Mouse (Mus musculus) midbrain, embryonic 16.5 days (tissue): ENCODE data around the gene Prrt3. TPM values are rescaled to one million over a fixed set of nuclear protein-coding genes. Genes with fewer than 3 reads are reported as not detected.

Experiments
- ATAC-seq: fragments of 200-750 bp; cut with Nextera tagmentation; 2 replicates; pipeline ENCODE4 v1.8.0; 2017; ENCODE audit warnings: moderate TSS enrichment
- H3K27ac ChIP-seq: fragments of 300-500 bp; sonication (generic); 2 replicates; pipeline ENCODE4 v1.5.1; 2014; ENCODE audit warnings: mild to moderate bottlenecking, low read length, mixed read lengths
- H3K27me3 ChIP-seq: fragments of 300-500 bp; sonication (generic); 2 replicates; pipeline ENCODE4 v1.6.1; 2014; ENCODE audit warnings: low read depth, low read length, mixed read lengths; ENCODE audit not compliant: control insufficient read depth, insufficient read depth
- H3K36me3 ChIP-seq: fragments of 300-500 bp; sonication (generic); 2 replicates; pipeline ENCODE4 v1.6.1; 2014; ENCODE audit warnings: mild to moderate bottlenecking, low read length, moderate library complexity, mixed read lengths; ENCODE audit not compliant: control insufficient read depth, insufficient read depth
- H3K4me1 ChIP-seq: fragments of 300-500 bp; sonication (generic); 2 replicates; pipeline ENCODE4 v1.6.1; 2014; ENCODE audit warnings: mild to moderate bottlenecking, low read length, mixed read lengths; ENCODE audit not compliant: control insufficient read depth, insufficient read depth
- H3K4me2 ChIP-seq: fragments of 300-500 bp; sonication (generic); 2 replicates; pipeline ENCODE4 v1.6.1; 2014; ENCODE audit warnings: mild to moderate bottlenecking, low read length, mixed read lengths
- H3K4me3 ChIP-seq: fragments of 300-500 bp; sonication (generic); 2 replicates; pipeline ENCODE4 v1.5.1; 2014; ENCODE audit warnings: low read depth, mild to moderate bottlenecking, low read length, moderate library complexity, mixed read lengths
- H3K9ac ChIP-seq: fragments of 300-500 bp; sonication (generic); 2 replicates; pipeline ENCODE4 v1.6.1; 2014; ENCODE audit warnings: low read depth, low read length, mixed read lengths
- H3K9me3 ChIP-seq: fragments of 300-500 bp; sonication (generic); replicated peaks from 2 replicates; pipeline ENCODE4 v1.6.1; 2014; ENCODE audit warnings: mild to moderate bottlenecking, low read length, mixed read lengths; ENCODE audit not compliant: control insufficient read depth, poor library complexity, severe bottlenecking
- whole genome bisulfite sequencing: fragments of 180-500 bp; shearing (Covaris S2); extraction: QIAGEN DNeasy Blood & Tissue Kit; methylation state at CpG from one replicate; pipeline ENCODE4 v1.1.7; 2014; 5-methylcytosine and 5-hydroxymethylcytosine counted together
- polyA plus RNA-seq: library from polyadenylated mRNA; unstranded; fragments of >200 nt; fragmentation: Nextera tagmentation; extraction: Ambion mirVana; gene quantifications from 2 replicates; pipeline ENCODE4 v1.2.1, GENCODE M21; 2015

Prrt3 gene
- polyA plus RNA-seq, 1 experiment from 2014 or later: 14.4 TPM

DNA sequence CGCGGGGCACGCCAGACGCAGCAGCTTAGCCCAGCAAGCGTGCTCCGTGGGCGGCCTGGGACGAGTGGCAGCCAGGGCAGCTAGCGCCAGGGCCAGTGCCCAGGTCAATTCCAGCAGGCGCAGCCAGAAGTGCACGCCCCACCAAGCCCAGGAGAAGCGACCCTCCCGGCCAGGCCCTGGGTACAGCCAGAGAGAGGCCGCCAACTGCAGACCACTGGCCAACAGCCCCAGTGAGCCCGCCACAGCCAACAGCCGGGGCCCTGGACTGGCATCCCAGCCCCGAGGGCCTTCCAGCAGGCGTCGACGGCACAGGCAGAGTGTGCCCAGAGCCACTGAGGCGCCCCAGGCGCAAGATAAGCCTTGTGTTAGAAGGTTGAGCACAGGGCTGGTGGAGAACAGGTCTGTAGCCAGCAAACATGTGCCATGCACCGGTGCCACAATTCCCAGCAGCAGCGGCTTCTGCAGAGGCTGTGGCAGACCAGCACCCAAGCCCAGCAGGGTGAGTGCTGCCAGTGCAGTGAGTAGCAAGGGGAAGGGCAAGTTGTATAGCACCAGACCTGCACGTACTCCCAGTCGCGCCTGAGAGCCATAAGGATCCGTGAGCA is 6.6 kb downstream of the Prrt3 start:
- no peak overlapping the region for H3K9ac ChIP-seq
- 0 out of 2 replicates have a peak, but pooled peaks have one; percentile 8 for ATAC-seq

DNA sequence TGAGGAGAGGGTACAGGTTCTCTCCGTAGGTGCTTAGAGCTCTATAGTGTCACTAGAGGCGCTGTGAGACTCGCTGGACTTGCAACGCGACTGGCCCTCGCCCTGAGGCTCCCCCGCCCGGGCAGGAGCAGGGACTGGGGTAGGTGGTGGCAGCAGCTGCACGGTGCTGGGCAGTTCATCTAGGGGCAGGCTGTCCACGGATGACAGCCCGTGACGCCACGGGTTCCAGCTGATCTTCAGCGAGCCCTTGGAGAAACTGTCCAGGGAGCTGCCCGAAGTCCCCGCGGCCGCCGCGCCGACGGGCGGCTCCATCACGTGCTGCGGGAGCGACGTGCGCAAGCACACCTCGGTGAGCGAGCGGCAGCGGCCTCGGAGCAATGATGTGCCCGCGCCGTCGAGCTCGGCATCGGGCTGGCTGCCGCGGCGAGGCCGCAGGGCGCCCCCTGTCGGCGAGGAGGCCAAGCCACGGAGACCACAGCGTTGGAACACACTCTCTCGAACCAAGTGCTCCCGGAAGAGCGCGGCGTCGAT is 7.4 kb downstream of the Prrt3 start:
- H3K27ac ChIP-seq: peak overlapping the region; percentile 53; the same call in 1 of the 2 replicates

More for the DNA sequence above, 6.6 kb downstream of the Prrt3 start:
- Histone ChIP-seq H3K9me3 (no peaks in the 10 kb centered on the region), H3K27me3 (no peaks in the 10 kb centered on the region; the same call in 1 of the 2 replicates), H3K4me3 (no peak overlapping the region; the same call in 1 of the 2 replicates), H3K4me1 (peaks cover 6% of the 10 kb centered on the region), H3K36me3 (peaks cover 19% of the 10 kb centered on the region), H3K27ac (no peak overlapping the region), H3K4me2 (peak overlapping the region; percentile 52)
- 56% methylated on average over 28 of the region's 28 CpGs for WGBS

DNA sequence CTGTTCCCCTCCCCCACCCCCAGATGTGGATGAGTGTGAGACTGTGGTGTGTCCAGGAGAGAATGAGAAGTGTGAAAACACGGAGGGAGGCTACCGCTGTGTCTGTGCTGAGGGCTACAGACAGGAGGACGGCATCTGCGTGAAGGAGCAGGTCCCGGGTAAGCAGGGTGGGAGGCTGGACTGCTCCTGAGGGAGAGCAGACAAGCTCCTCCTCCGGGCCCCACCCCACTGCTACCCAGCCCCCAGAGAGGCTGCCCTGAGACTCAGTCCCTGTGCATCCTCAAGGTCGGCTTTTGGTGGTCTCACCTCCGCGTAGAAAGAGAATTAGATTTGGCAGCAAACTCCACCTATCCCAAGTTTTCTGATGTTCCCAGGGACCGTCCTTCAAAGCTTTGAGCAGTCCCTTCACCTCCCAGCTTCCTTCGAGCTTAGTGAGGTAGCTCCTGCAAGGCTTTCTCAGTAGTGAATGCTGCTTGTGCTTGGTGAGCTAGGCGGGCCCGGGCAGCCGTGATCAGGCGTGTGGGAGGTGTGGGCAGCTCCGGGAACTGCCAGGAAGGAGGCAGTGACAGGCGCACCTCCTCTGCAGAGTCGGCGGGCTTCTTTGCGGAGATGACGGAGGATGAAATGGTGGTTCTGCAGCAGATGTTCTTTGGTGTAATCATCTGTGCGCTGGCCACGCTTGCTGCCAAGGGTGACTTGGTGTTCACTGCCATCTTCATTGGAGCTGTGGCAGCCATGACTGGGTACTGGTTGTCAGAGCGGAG is 9.4 kb downstream of the Prrt3 start:
- H3K36me3 ChIP-seq: peaks cover 33% of the 10 kb centered on the region

More for the DNA sequence above, 7.4 kb downstream of the Prrt3 start:
- peak overlapping the region; percentile 31; the same call in 1 of the 2 replicates for H3K9ac ChIP-seq
- H3K36me3 ChIP-seq: peaks cover 28% of the 10 kb centered on the region
- H3K4me2 ChIP-seq: peak overlapping the region; percentile 52
- H3K9me3 ChIP-seq: no peaks in the 10 kb centered on the region
- ATAC-seq: peak; percentile 70
- peak overlapping the region; percentile 32 for H3K4me3 ChIP-seq
- H3K4me1 ChIP-seq: peaks cover 6% of the 10 kb centered on the region; the same call in 1 of the 2 replicates
- 2% methylated on average over 54 of the region's 54 CpGs for WGBS
- H3K27me3 ChIP-seq: no peaks in the 10 kb centered on the region; the same call in 1 of the 2 replicates

GRCm38 (mm10) chr6:113489410-113489809 is 12.3 kb downstream of the Prrt3 start:
- Histone ChIP-seq H3K4me2 (no peak overlapping the region), H3K27ac (no peak overlapping the region), H3K4me1 (peaks cover 12% of the 10 kb centered on the region), H3K9ac (no peak overlapping the region), H3K27me3 (no peaks in the 10 kb centered on the region), H3K36me3 (peaks cover 30% of the 10 kb centered on the region), H3K4me3 (no peak overlapping the region), H3K9me3 (no peaks in the 10 kb centered on the region)
- 96% methylated on average over 14 of the region's 14 CpGs for WGBS
- no peak for ATAC-seq

More for the DNA sequence above, 9.4 kb downstream of the Prrt3 start:
- WGBS: 82% methylated on average over 24 of the region's 24 CpGs
- H3K4me2 ChIP-seq: no peak overlapping the region
- no peak overlapping the region for H3K9ac ChIP-seq
- no peaks in the 10 kb centered on the region; the same call in 1 of the 2 replicates for H3K27me3 ChIP-seq
- no peak overlapping the region for H3K4me3 ChIP-seq
- H3K27ac ChIP-seq: no peak overlapping the region
- ATAC-seq: no peak
- no peaks in the 10 kb centered on the region for H3K9me3 ChIP-seq
- peaks cover 6% of the 10 kb centered on the region; the same call in 1 of the 2 replicates for H3K4me1 ChIP-seq

GRCm38 (mm10) chr6:113487125-113487576 is 14.6 kb downstream of the Prrt3 start:
- Histone ChIP-seq H3K9ac (no peak overlapping the region), H3K36me3 (peaks cover 29% of the 10 kb centered on the region)

DNA sequence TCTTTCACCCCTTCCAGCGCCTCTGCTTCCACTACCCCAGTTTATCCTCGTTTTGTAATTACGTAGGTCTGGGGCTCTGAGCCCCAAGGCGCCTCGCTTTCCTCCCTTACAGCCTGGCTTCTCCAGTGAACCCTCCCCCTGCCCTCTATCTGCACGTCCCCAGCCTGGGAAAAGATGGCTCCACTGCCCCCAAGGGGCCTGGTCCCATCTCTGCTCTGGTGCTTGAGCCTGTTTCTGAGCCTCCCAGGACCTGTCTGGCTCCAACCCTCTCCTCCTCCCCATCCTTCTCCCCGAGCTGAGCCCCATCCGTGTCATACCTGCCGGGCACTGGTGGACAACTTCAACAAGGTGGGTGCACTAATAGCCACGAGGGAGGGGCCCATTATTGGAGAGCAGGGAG is 18.0 kb downstream of the Prrt3 start:
- Histone ChIP-seq H3K36me3 (peaks cover 6% of the 10 kb centered on the region), H3K4me3 (peak overlapping the region; percentile 68), H3K9ac (peak overlapping the region; percentile 88), H3K4me1 (peaks cover 22% of the 10 kb centered on the region), H3K9me3 (no peaks in the 10 kb centered on the region), H3K27ac (peak overlapping the region; percentile 92), H3K4me2 (peak overlapping the region; percentile 91), H3K27me3 (no peaks in the 10 kb centered on the region; the same call in 1 of the 2 replicates)
- ATAC-seq: peak; percentile 60
- WGBS: 6% methylated on average over 10 of the region's 10 CpGs

More at GRCm38 (mm10) chr6:113487125-113487576, 14.6 kb downstream of the Prrt3 start:
- no peak overlapping the region for H3K4me3 ChIP-seq
- WGBS: 65% methylated on average over 7 of the region's 7 CpGs
- peaks cover 16% of the 10 kb centered on the region for H3K4me1 ChIP-seq
- H3K27ac ChIP-seq: no peak overlapping the region
- H3K4me2 ChIP-seq: no peak overlapping the region
- H3K27me3 ChIP-seq: no peaks in the 10 kb centered on the region
- no peaks in the 10 kb centered on the region for H3K9me3 ChIP-seq
- no peak for ATAC-seq

GRCm38 (mm10) chr6:113483100-113483615 is 18.6 kb downstream of the Prrt3 start, which contains the start of gene Creld1:
Creld1 (plus strand) TSS chr6:113483297.
- peaks cover 22% of the 10 kb centered on the region for H3K4me1 ChIP-seq
- H3K36me3 ChIP-seq: peaks cover 2% of the 10 kb centered on the region; the same call in 1 of the 2 replicates
- H3K4me2 ChIP-seq: peak within 1 kb of the TSS; percentile 91
- WGBS: under 1% methylated on average over 26 of the region's 26 CpGs
- peak within 1 kb of the TSS; percentile 68 for H3K4me3 ChIP-seq
- H3K9me3 ChIP-seq: no peaks in the 10 kb centered on the region
- peak within 1 kb of the TSS; percentile 92 for H3K27ac ChIP-seq
- peak; percentile 98 for ATAC-seq
- peak within 1 kb of the TSS; percentile 88 for H3K9ac ChIP-seq
- H3K27me3 ChIP-seq: no peaks in the 10 kb centered on the region; the same call in 1 of the 2 replicates

GRCm38 (mm10) chr6:113482477-113483099 is 19.1 kb downstream of the Prrt3 start:
- H3K4me2 ChIP-seq: peak overlapping the region; percentile 91
- under 1% methylated on average over 65 of the region's 65 CpGs for WGBS
- peak overlapping the region; percentile 80 for H3K9ac ChIP-seq
- ATAC-seq: peak; percentile 72
- peak overlapping the region; percentile 92 for H3K27ac ChIP-seq
- H3K4me3 ChIP-seq: peak overlapping the region; percentile 68
- no peaks in the 10 kb centered on the region; the same call in 1 of the 2 replicates for H3K27me3 ChIP-seq
- H3K9me3 ChIP-seq: no peaks in the 10 kb centered on the region
- 0 out of 2 replicates have a peak, but pooled peaks cover 1% of the 10 kb centered on the region for H3K36me3 ChIP-seq
- H3K4me1 ChIP-seq: peaks cover 22% of the 10 kb centered on the region
